Mouse (Mus musculus): ENCODE data around the gene Skiv2l. TPM values are rescaled to one million over a fixed set of nuclear protein-coding genes. Genes with fewer than 3 reads are reported as not detected.
"Not testable (repeated sequence)": the region's sequence is repeated elsewhere in the genome, so short reads cannot be mapped to it uniquely, and the experiment has no call there.

The Skiv2l gene
- total and polyA plus RNA-seq, 3 experiments: 22.0 to 50.5 (median 35.2) TPM

DNA sequence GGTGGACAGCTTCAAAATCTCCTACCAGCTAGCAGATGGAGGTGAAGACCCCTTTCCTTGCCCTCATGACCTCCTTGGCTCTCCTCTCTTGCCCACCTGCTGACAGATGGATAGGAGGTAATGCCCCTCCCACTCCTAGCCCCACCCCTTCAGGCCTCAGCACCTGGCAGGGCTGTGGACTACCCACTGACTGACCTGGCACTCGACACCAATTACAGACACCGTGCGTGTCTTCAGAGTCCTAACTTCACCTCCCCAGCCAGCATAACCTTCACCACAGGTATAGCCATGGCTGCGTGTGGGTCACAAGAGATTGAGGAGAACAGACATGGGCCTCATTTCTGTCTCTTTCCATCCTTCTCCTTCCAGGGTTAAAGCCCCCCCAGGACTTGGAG, 50.5 kb downstream of the Skiv2l start:
- H3K27me3 ChIP-seq (replicated peaks): peaks cover 11% of the 10 kb centered on the region
- dilution Hi-C loops (cut with MboI; ENCODE audit: extremely low pct_ligation_motif_present, extremely low pct_unique_long_range_greater_than_20kb, low sequenced_read_pairs): no loop called here
- DNase-seq (ENCODE audit: extremely low read depth): no peak
- no peaks in the 10 kb centered on the region for H3K4me1 ChIP-seq (ENCODE audit: control insufficient read depth in 1 of 2, insufficient read depth in 2 of 2)
- TF ChIP-seq CHD1 (IDR thresholded peaks at IDR 0.05; ENCODE audit: low read depth, low read length) (no peak), PAX5 (IDR thresholded peaks at IDR 0.05; ENCODE audit: low read length) (no peak), NRF1 (IDR thresholded peaks at IDR 0.05; ENCODE audit: low read depth, low read length) (no peak), NELFE (IDR thresholded peaks at IDR 0.05; ENCODE audit: low read depth, low read length) (no peak), JUND (conservative IDR thresholded peaks at IDR 0.05; ENCODE audit: low read depth, low read length) (no peak), MXI1 (IDR thresholded peaks at IDR 0.05; ENCODE audit: low read depth, low read length) (no peak), UBTF (IDR thresholded peaks at IDR 0.05; ENCODE audit: low read depth, low read length) (no peak)
- in situ Hi-C loops (cut with MboI; ENCODE audit: low pct_ligation_motif_present, low pct_unique_long_range_greater_than_20kb, low sequenced_read_pairs): no loop called here
- no peaks in the 10 kb centered on the region for H3K79me2 ChIP-seq (replicated peaks; ENCODE audit: control insufficient read depth, extremely low read depth, insufficient read depth, poor library complexity, severe bottlenecking)
- H3K9ac ChIP-seq (ENCODE audit: insufficient read depth, low read depth): no peak overlapping the region
- H3K27ac ChIP-seq (ENCODE audit: insufficient read depth, low read depth): no peak overlapping the region
- H3K4me3 ChIP-seq (replicated peaks in 1 of 3; ENCODE audit: low read depth in 2 of 3, low read length in 2 of 3, poor library complexity in 1 of 3): no peak overlapping the region
- no peaks in the 10 kb centered on the region for H3K9me3 ChIP-seq (replicated peaks; ENCODE audit: low read length)
- no peak overlapping the region for H3K4me2 ChIP-seq (ENCODE audit: insufficient read depth, low read depth, poor library complexity, severe bottlenecking)
- no peaks in the 10 kb centered on the region for H3K36me3 ChIP-seq (replicated peaks in 1 of 2; ENCODE audit: control insufficient read depth in 1 of 2, insufficient read depth in 1 of 2, low read length in 1 of 2)

DNA sequence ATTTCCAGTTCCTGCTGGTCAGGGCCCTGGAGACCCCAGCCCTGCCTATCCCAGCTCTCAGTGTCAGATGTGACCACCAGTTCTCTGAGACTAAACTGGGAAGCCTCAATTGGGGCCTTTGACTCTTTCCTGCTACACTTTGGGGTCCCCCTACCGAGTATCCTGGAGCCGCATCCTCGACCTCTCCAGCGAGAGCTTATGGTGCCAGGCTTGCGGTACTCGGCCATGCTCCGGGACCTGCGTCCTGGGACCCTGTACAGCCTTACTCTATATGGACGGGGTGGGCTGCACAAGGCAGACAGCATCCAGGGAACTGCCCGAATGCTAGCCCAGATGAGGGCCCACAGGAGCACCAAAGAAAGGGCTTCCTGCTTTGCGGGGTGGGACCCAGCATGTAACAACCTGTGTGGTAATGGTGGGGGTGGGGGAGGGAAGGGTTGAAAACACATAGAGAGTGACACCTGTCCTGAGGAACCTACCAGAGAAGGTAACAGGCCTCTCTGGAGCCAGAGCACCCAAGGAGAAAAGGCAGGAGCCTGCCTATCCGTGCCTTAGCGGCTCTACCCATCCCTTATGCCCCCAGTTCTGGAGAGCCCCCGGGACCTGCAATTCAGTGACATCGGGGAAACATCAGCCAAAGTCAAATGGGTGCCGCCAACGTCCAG, 51.0 kb downstream of the Skiv2l start:
- Histone ChIP-seq H3K9ac (ENCODE audit: insufficient read depth, low read depth) (no peak overlapping the region), H3K4me2 (ENCODE audit: insufficient read depth, low read depth, poor library complexity, severe bottlenecking) (no peak overlapping the region), H3K4me3 (replicated peaks in 1 of 3; ENCODE audit: low read depth in 2 of 3, low read length in 2 of 3, poor library complexity in 1 of 3) (no peak overlapping the region), H3K79me2 (replicated peaks; ENCODE audit: control insufficient read depth, extremely low read depth, insufficient read depth, poor library complexity, severe bottlenecking) (no peaks in the 10 kb centered on the region), H3K9me3 (replicated peaks; ENCODE audit: low read length) (no peaks in the 10 kb centered on the region), H3K27me3 (replicated peaks) (peaks cover 11% of the 10 kb centered on the region), H3K4me1 (ENCODE audit: control insufficient read depth in 1 of 2, insufficient read depth in 2 of 2) (no peaks in the 10 kb centered on the region), H3K27ac (ENCODE audit: insufficient read depth, low read depth) (no peak overlapping the region), H3K36me3 (replicated peaks in 1 of 2; ENCODE audit: control insufficient read depth in 1 of 2, insufficient read depth in 1 of 2, low read length in 1 of 2) (no peaks in the 10 kb centered on the region)
- TF ChIP-seq PAX5 (IDR thresholded peaks at IDR 0.05; ENCODE audit: low read length) (no peak), E2F4 (IDR thresholded peaks at IDR 0.05; ENCODE audit: insufficient replicate concordance, low read depth, low read length) (no peak), HCFC1 (IDR thresholded peaks at IDR 0.05; ENCODE audit: low read depth, low read length) (no peak), ZKSCAN1 (IDR thresholded peaks at IDR 0.05; ENCODE audit: borderline replicate concordance, low read depth, low read length) (no peak), UBTF (IDR thresholded peaks at IDR 0.05; ENCODE audit: low read depth, low read length) (no peak), USF2 (conservative IDR thresholded peaks at IDR 0.05; ENCODE audit: low read depth, low read length) (no peak), KAT2A (IDR thresholded peaks at IDR 0.05; ENCODE audit: insufficient replicate concordance, low read length) (no peak), BHLHE40 (IDR thresholded peaks at IDR 0.05; ENCODE audit: low read depth, low read length) (no peak), JUND (conservative IDR thresholded peaks at IDR 0.05; ENCODE audit: low read depth, low read length) (no peak), RCOR1 (conservative IDR thresholded peaks at IDR 0.05; ENCODE audit: low read depth, low read length) (no peak), JUN (IDR thresholded peaks at IDR 0.05; ENCODE audit: insufficient read depth, low read depth, low read length) (no peak), MXI1 (IDR thresholded peaks at IDR 0.05; ENCODE audit: low read depth, low read length) (no peak)
- dilution Hi-C loops (cut with MboI; ENCODE audit: extremely low pct_ligation_motif_present, extremely low pct_unique_long_range_greater_than_20kb, low sequenced_read_pairs): no loop called here
- no peak for DNase-seq (ENCODE audit: extremely low read depth)
- in situ Hi-C loops (cut with MboI; ENCODE audit: low pct_ligation_motif_present, low pct_unique_long_range_greater_than_20kb, low sequenced_read_pairs): no loop called here

DNA sequence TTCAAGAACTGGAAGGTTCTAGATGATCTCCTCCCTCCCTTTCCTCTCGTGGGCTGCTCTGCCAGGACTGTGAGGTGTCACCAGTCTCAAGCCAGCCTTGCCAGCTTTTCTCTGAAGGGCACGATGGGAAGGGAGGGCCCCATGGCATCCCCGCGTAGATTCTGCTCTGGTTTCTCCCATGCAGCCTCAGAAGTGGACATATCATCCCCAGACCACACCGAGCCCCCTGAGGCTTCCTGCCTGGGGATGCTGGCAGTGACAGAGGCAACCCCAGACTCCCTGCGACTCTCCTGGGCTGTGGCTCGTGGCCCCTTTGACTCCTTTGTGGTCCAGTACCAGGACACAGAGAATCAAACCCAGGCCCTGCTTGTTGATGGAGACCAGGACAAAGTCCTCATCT, 51.9 kb downstream of the Skiv2l start:
- H3K36me3 ChIP-seq (replicated peaks in 1 of 2; ENCODE audit: control insufficient read depth in 1 of 2, insufficient read depth in 1 of 2, low read length in 1 of 2); H3K4me1 ChIP-seq (ENCODE audit: control insufficient read depth in 1 of 2, insufficient read depth in 2 of 2); H3K27ac ChIP-seq (ENCODE audit: insufficient read depth, low read depth); DNase-seq (ENCODE audit: extremely low read depth); in situ Hi-C loops (cut with MboI; ENCODE audit: low pct_ligation_motif_present, low pct_unique_long_range_greater_than_20kb, low sequenced_read_pairs); H3K79me2 ChIP-seq (replicated peaks; ENCODE audit: control insufficient read depth, extremely low read depth, insufficient read depth, poor library complexity, severe bottlenecking); H3K4me3 ChIP-seq (replicated peaks in 1 of 3; ENCODE audit: low read depth in 2 of 3, low read length in 2 of 3, poor library complexity in 1 of 3); H3K9ac ChIP-seq (ENCODE audit: insufficient read depth, low read depth); dilution Hi-C loops (cut with MboI; ENCODE audit: extremely low pct_ligation_motif_present, extremely low pct_unique_long_range_greater_than_20kb, low sequenced_read_pairs); H3K4me2 ChIP-seq (ENCODE audit: insufficient read depth, low read depth, poor library complexity, severe bottlenecking); H3K9me3 ChIP-seq (replicated peaks; ENCODE audit: low read length): not testable (repeated sequence)
- peaks cover 11% of the 10 kb centered on the region for H3K27me3 ChIP-seq (replicated peaks)

DNA sequence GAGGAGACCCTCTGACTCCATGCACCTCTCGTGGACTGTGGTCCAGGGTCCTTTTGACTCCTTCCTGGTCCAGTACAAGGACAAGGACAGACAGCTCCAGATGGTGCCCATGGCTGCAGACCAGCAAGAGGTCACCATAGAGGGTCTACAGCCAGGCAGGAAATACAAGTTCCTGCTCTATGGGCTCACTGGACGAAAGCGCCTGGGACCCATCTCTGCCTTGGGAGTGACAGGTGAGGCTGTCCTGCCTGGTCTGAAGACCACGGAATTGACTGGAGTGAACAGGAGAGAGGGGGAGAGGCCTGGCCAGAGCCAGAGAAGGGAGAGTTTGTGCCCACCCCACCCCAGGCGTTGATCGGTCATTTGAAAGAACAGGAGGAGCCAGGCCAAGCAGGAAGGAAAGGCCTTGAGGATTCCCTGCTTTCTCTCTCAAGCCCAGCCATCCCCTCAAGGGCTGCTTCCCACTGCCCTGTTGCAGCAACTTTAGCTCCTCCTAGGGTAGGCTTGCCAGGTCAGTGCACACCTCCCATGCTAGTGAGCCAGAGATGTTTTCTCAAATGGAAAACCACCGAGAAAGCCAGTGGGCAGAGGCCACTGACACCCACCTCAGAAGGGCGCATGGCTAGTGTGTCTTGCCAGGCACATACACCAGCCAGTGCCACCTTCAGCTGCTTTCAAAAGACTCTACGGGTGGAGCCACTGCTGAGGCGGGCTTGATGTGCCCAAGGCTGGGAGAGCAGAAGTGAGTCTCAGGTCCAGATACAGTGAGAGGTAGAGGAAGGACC, 52.6 kb downstream of the Skiv2l start:
- H3K9me3 ChIP-seq (replicated peaks; ENCODE audit: low read length); in situ Hi-C loops (cut with MboI; ENCODE audit: low pct_ligation_motif_present, low pct_unique_long_range_greater_than_20kb, low sequenced_read_pairs); H3K4me1 ChIP-seq (ENCODE audit: control insufficient read depth in 1 of 2, insufficient read depth in 2 of 2); H3K27ac ChIP-seq (ENCODE audit: insufficient read depth, low read depth); dilution Hi-C loops (cut with MboI; ENCODE audit: extremely low pct_ligation_motif_present, extremely low pct_unique_long_range_greater_than_20kb, low sequenced_read_pairs); DNase-seq (ENCODE audit: extremely low read depth); H3K9ac ChIP-seq (ENCODE audit: insufficient read depth, low read depth); H3K79me2 ChIP-seq (replicated peaks; ENCODE audit: control insufficient read depth, extremely low read depth, insufficient read depth, poor library complexity, severe bottlenecking); H3K4me2 ChIP-seq (ENCODE audit: insufficient read depth, low read depth, poor library complexity, severe bottlenecking); H3K4me3 ChIP-seq (replicated peaks in 1 of 3; ENCODE audit: low read depth in 2 of 3, low read length in 2 of 3, poor library complexity in 1 of 3); H3K36me3 ChIP-seq (replicated peaks in 1 of 2; ENCODE audit: control insufficient read depth in 1 of 2, insufficient read depth in 1 of 2, low read length in 1 of 2): not testable (repeated sequence)
- H3K27me3 ChIP-seq (replicated peaks): peaks cover 11% of the 10 kb centered on the region
